In genomic region chr14:40943802-40944201, GRCm38 (mm10) we compare ENCODE assay signal across 21 mouse cellular contexts. TPM values are rescaled to one million over a fixed set of nuclear protein-coding genes. Genes with fewer than 3 reads are reported as not detected.
"Had no signal": no experiment of that assay in that cellular context is flagged by ENCODE, and none has a peak within 500 bp of the region (broad histone marks: within the 10 kb centered on the region; RNA-seq: fewer than 3 reads in every experiment).

No protein-coding gene starts in this region.

- DNase-seq: lung, adult 2 months; lung, postnatal 14 days; lung, postnatal 36 days; right cerebral cortex, postnatal 25 days; right cerebral cortex, postnatal 4 days; spleen, adult 18-20 months; thymus, adult 18-20 months; thymus, postnatal 14 days; thymus, postnatal 4 days had no signal

- H3K27ac ChIP-seq: liver, embryonic 14.5 days; lung, embryonic 15.5 days; macrophage; midbrain, embryonic 13.5 days; neural tube, embryonic 13.5 days; neural tube, embryonic 15.5 days had no signal

- ATAC-seq: liver, embryonic 12.5 days; lung, postnatal 0 days; midbrain, embryonic 13.5 days; midbrain, embryonic 16.5 days had no signal

- H3K9me3 ChIP-seq: liver, embryonic 12.5 days; lung, embryonic 15.5 days; megakaryocyte, embryonic 14.5 days; midbrain, embryonic 13.5 days; neural tube, embryonic 15.5 days had no signal

- H3K4me3 ChIP-seq: liver, embryonic 12.5 days; lung, embryonic 15.5 days; megakaryocyte, embryonic 14.5 days; midbrain, embryonic 13.5 days; neural tube, embryonic 13.5 days; neural tube, embryonic 15.5 days had no signal

- H3K36me3 ChIP-seq: neural tube, embryonic 15.5 days had no signal

- H3K27me3 ChIP-seq: liver, embryonic 12.5 days; lung, embryonic 15.5 days; megakaryocyte, embryonic 14.5 days; midbrain, embryonic 13.5 days; neural tube, embryonic 13.5 days; neural tube, embryonic 15.5 days had no signal

- H3K9ac ChIP-seq: liver, embryonic 14.5 days; lung, embryonic 15.5 days; midbrain, embryonic 13.5 days; neural tube, embryonic 13.5 days; neural tube, embryonic 15.5 days had no signal

- H3K4me2 ChIP-seq: liver, embryonic 12.5 days; lung, embryonic 15.5 days; midbrain, embryonic 11.5 days; midbrain, embryonic 13.5 days; neural tube, embryonic 13.5 days; neural tube, embryonic 15.5 days had no signal

RNA-seq across cellular contexts. Expression of gene Sh2d4b, which starts 50.7 kb away (rescaled TPM):
- total RNA-seq: megakaryocyte progenitor cell, adult 5-6 weeks had no signal
